Mouse (Mus musculus): ENCODE measurements around the gene Aldh16a1. TPM values are rescaled to one million over a fixed set of nuclear protein-coding genes. Genes with fewer than 3 reads are reported as not detected.
"Not testable (repeated sequence)": the region's sequence is repeated elsewhere in the genome, so short reads cannot be mapped to it uniquely, and the experiment has no call there.

Gene Aldh16a1
- polyA plus RNA-seq, 1 experiment from 2014 or later = 26.8 TPM

DNA sequence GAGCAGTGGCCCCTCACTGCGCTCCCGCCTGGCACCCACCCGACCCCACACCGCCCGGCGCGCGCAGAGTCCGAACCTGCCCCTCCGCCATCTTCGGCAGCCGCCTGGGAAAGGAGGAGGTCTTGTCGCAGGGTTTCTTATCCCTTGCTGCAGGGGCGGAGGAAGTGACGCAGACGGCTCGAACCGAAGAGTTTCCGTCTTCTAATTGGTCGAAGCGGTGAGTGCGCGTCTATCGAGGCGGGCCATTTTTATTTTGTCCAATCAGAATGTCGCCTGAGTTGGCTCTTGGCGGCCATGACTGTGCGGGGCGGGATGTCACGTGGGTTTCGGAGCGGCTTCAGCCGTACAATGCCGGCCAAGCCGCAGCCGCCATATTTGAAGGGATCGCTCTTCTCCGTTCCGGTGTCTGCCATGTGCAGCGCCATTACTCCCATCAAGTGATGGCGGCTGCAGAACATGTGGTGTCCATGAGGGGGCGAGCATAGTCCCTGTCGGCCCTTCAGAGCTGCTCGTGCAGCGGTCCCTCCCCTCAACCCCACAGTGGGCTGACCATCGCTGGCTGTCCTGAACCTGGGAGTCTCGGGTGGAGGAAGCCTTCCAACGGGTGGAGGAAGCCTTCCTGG lies 25.6 kb downstream of the Aldh16a1 start, which contains the start of gene Rpl13a:
Gene Rpl13a, minus strand, starts transcription at position 138 of the 623 bp plus-strand sequence.
- H3K36me3 ChIP-seq (replicated peaks; ENCODE audit: insufficient read depth, low read length) = peaks cover 23% of the 10 kb centered on the region
- H3K9me3 ChIP-seq (ENCODE audit: low read length) = no peaks in the 10 kb centered on the region
- WGBS (ENCODE audit: insufficient replicate concordance) = under 1% methylated on average over 46 of the region's 48 CpGs
- DNase-seq = peak; percentile 97
- H3K27me3 ChIP-seq (ENCODE audit: insufficient read depth, low read length) = no peaks in the 10 kb centered on the region
- H3K4me1 ChIP-seq (ENCODE audit: insufficient read depth) = peaks cover 38% of the 10 kb centered on the region
- peak within 1 kb of the TSS; percentile 98 for H3K4me3 ChIP-seq (ENCODE audit: low read depth, low read length)
- peak; percentile 55; the same call in 1 of the 2 replicates for TF ChIP-seq EP300 (IDR thresholded peaks at IDR 0.05; ENCODE audit: low read depth)
- peak; percentile 89 for TF ChIP-seq CTCF (IDR thresholded peaks at IDR 0.05; ENCODE audit: low read depth)
- H3K9ac ChIP-seq (replicated peaks) = peak within 1 kb of the TSS; percentile 99
- peak within 1 kb of the TSS; percentile 92 for H3K27ac ChIP-seq (ENCODE audit: low read depth)
- peak within 1 kb of the TSS; percentile 94 for H3K4me2 ChIP-seq (ENCODE audit: low read depth, low read length)
- peak; percentile 86 for ATAC-seq

GRCm38 (mm10) chr7:45127700-45128224 lies 26.6 kb downstream of the Aldh16a1 start:
- peaks cover 46% of the 10 kb centered on the region for H3K4me1 ChIP-seq (ENCODE audit: insufficient read depth)
- peaks cover 25% of the 10 kb centered on the region for H3K36me3 ChIP-seq (replicated peaks; ENCODE audit: insufficient read depth, low read length)
- no peaks in the 10 kb centered on the region for H3K27me3 ChIP-seq (ENCODE audit: insufficient read depth, low read length)
- H3K9me3 ChIP-seq (ENCODE audit: low read length) = no peaks in the 10 kb centered on the region
- ATAC-seq (no peak), DNase-seq (no peak)
- peak overlapping the region; percentile 92 for H3K27ac ChIP-seq (ENCODE audit: low read depth)
- TF ChIP-seq EP300 (IDR thresholded peaks at IDR 0.05; ENCODE audit: low read depth) (no peak), CTCF (IDR thresholded peaks at IDR 0.05; ENCODE audit: low read depth) (no peak)
- peak overlapping the region; percentile 93 for H3K4me2 ChIP-seq (ENCODE audit: low read depth, low read length)
- H3K4me3 ChIP-seq (ENCODE audit: low read depth, low read length) = peak overlapping the region; percentile 98
- WGBS (ENCODE audit: insufficient replicate concordance) = 3% methylated on average over 6 of the region's 6 CpGs
- H3K9ac ChIP-seq (replicated peaks) = peak overlapping the region; percentile 99

DNA sequence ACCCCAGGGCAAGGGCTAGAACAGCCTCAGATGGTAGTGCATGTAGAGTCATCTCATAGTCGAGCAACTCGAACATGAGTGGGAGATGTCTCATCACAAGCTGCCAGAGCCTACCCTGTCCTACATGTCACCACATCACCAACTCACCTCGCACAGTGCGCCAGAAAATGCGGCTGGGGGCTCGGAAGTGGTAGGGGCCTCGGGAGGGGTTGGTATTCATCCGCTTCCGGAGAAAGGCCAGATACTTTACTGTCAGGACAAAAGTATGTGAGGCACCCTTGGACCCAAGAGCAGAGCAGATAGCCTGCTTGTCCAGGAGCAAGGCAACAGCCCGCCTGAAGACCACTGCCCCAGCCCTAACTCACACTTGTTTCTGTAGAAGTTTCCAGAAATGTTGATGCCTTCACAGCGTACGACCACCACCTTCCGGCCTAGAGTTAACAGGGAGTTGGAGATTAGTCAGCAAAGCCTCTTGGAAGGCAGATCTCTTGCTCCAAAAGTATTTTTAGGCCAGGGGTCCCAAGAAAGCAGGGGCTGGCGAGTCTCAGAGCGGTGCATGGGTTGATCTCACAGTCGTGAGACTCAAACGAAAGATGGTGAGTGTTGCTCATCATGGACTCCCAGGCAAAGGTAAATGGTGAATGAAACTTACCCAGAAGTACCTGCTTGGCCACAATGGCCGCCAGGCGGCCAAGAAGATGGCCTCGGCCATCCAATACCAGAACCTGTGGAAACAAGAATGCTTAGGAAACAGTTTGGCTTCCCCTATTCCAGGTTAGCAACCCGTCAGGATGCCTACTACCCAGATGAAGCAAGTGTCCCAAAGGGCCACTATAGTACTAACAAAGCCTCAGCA lies 27.3 kb downstream of the Aldh16a1 start:
- peak overlapping the region; percentile 98 for H3K4me3 ChIP-seq (ENCODE audit: low read depth, low read length)
- H3K4me2 ChIP-seq (ENCODE audit: low read depth, low read length) = peak overlapping the region; percentile 93
- peak overlapping the region; percentile 92 for H3K27ac ChIP-seq (ENCODE audit: low read depth)
- peaks cover 52% of the 10 kb centered on the region for H3K4me1 ChIP-seq (ENCODE audit: insufficient read depth)
- WGBS (ENCODE audit: insufficient replicate concordance) = 24% methylated on average over 21 of the region's 21 CpGs
- TF ChIP-seq CTCF (IDR thresholded peaks at IDR 0.05; ENCODE audit: low read depth) = peak; percentile 42
- no peak for TF ChIP-seq EP300 (IDR thresholded peaks at IDR 0.05; ENCODE audit: low read depth)
- no peaks in the 10 kb centered on the region for H3K9me3 ChIP-seq (ENCODE audit: low read length)
- peak overlapping the region; percentile 99 for H3K9ac ChIP-seq (replicated peaks)
- peaks cover 31% of the 10 kb centered on the region for H3K36me3 ChIP-seq (replicated peaks; ENCODE audit: insufficient read depth, low read length)
- no peaks in the 10 kb centered on the region for H3K27me3 ChIP-seq (ENCODE audit: insufficient read depth, low read length)
- ATAC-seq = no peak
- DNase-seq = no peak

- Histone ChIP-seq H3K36me3 (replicated peaks; ENCODE audit: insufficient read depth, low read length) (peaks cover 39% of the 10 kb centered on the region), H3K4me1 (ENCODE audit: insufficient read depth) (peaks cover 59% of the 10 kb centered on the region), H3K4me3 (ENCODE audit: low read depth, low read length) (peak overlapping the region; percentile 98), H3K4me2 (ENCODE audit: low read depth, low read length) (peak overlapping the region; percentile 93), H3K27ac (ENCODE audit: low read depth) (peak overlapping the region; percentile 92), H3K27me3 (ENCODE audit: insufficient read depth, low read length) (no peaks in the 10 kb centered on the region), H3K9me3 (ENCODE audit: low read length) (no peaks in the 10 kb centered on the region), H3K9ac (replicated peaks) (peak overlapping the region; percentile 99)
- WGBS (ENCODE audit: insufficient replicate concordance) = 61% methylated on average over 17 of the region's 17 CpGs
- DNase-seq (no peak), ATAC-seq (no peak)
- TF ChIP-seq CTCF (IDR thresholded peaks at IDR 0.05; ENCODE audit: low read depth) (no peak), EP300 (IDR thresholded peaks at IDR 0.05; ENCODE audit: low read depth) (no peak)
These were observed 28.1 kb downstream of the Aldh16a1 start for GRCm38 (mm10) chr7:45126147-45126843.

- DNase-seq; H3K4me2 ChIP-seq (ENCODE audit: low read depth, low read length); H3K27me3 ChIP-seq (ENCODE audit: insufficient read depth, low read length); H3K9ac ChIP-seq (replicated peaks); H3K4me3 ChIP-seq (ENCODE audit: low read depth, low read length); ATAC-seq; H3K27ac ChIP-seq (ENCODE audit: low read depth); H3K9me3 ChIP-seq (ENCODE audit: low read length): not testable (repeated sequence)
- 75% methylated on average over 5 of the region's 5 CpGs for WGBS (ENCODE audit: insufficient replicate concordance)
- Histone ChIP-seq H3K4me1 (ENCODE audit: insufficient read depth) (peaks cover 60% of the 10 kb centered on the region), H3K36me3 (replicated peaks; ENCODE audit: insufficient read depth, low read length) (peaks cover 45% of the 10 kb centered on the region)
These were observed 28.7 kb downstream of the Aldh16a1 start for GRCm38 (mm10) chr7:45125649-45126048.
